Mouse (Mus musculus): ENCODE data around the gene 4930455H04Rik. TPM values are rescaled to one million over a fixed set of nuclear protein-coding genes. Genes with fewer than 3 reads are reported as not detected.

4930455H04Rik gene
- polyA plus RNA-seq, 1 experiment, result not detected

DNA sequence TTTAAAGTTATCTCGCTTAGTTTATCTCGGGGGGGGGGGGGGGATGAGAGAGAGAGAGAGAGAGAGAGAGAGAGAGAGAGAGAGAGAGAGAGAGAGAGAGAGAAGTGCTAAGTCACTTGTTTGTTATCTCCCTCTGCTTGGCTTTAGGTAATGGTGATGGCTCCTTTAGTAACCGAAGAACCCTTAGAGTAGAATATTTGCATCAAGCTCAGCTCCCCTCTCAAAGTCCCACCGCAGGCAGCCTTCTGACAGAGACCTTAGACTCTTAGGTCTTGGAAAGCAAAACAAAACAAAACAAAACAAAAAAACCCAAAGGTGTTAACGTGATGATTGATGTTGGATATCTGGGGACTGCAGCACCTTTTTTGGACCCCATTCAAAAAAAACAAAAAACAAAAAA lies 936 bp downstream of the 4930455H04Rik start:
- TF ChIP-seq POLR2A (IDR thresholded peaks at IDR 0.05; ENCODE audit: insufficient read depth, low read length) (no peak), EP300 (IDR thresholded peaks at IDR 0.05; ENCODE audit: insufficient read depth, low read depth, low read length) (no peak), CTCF (IDR thresholded peaks at IDR 0.05; ENCODE audit: low read depth, low read length) (no peak)
- Histone ChIP-seq H3K36me3 (ENCODE audit: control insufficient read depth, insufficient read depth, low read length, poor library complexity, severe bottlenecking) (no peaks in the 10 kb centered on the region), H3K4me1 (ENCODE audit: control insufficient read depth, insufficient read depth, low read length) (peaks cover 2% of the 10 kb centered on the region), H3K4me3 (ENCODE audit: low read depth, low read length) (no peak overlapping the region), H3K27ac (ENCODE audit: insufficient read depth, low read length) (no peak overlapping the region), H3K9me3 (replicated peaks; ENCODE audit: control insufficient read depth, insufficient read depth, low read length, poor library complexity, severe bottlenecking) (no peaks in the 10 kb centered on the region), H3K27me3 (ENCODE audit: control insufficient read depth, insufficient read depth, low read length, poor library complexity, severe bottlenecking) (no peaks in the 10 kb centered on the region), H3K9ac (ENCODE audit: low read depth, poor library complexity, severe bottlenecking) (no peak overlapping the region)

DNA sequence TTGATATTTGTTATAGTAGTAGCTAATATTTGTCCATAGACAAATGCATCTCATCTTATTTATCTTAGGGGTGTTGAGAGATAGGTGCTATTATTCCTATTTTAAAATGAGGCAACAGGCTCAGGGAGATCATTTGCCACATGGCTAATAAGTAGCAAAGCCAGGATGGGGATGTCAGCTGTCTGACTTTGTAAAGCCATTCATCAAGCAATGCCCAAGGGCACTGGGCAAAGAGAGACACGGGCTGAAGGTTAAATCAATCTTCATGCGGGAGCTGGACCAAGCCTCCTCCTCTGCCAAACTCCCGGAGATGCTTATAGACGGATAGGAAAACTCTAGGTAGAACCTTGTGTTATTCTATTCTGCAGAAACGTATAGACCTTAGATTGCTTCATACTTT lies 1.7 kb downstream of the 4930455H04Rik start:
- Histone ChIP-seq H3K36me3 (ENCODE audit: control insufficient read depth, insufficient read depth, low read length, poor library complexity, severe bottlenecking) (no peaks in the 10 kb centered on the region), H3K27ac (ENCODE audit: insufficient read depth, low read length) (no peak overlapping the region), H3K4me3 (ENCODE audit: low read depth, low read length) (no peak overlapping the region), H3K27me3 (ENCODE audit: control insufficient read depth, insufficient read depth, low read length, poor library complexity, severe bottlenecking) (no peaks in the 10 kb centered on the region), H3K4me1 (ENCODE audit: control insufficient read depth, insufficient read depth, low read length) (peaks cover 2% of the 10 kb centered on the region), H3K9me3 (replicated peaks; ENCODE audit: control insufficient read depth, insufficient read depth, low read length, poor library complexity, severe bottlenecking) (no peaks in the 10 kb centered on the region), H3K9ac (ENCODE audit: low read depth, poor library complexity, severe bottlenecking) (no peak overlapping the region)
- TF ChIP-seq EP300 (IDR thresholded peaks at IDR 0.05; ENCODE audit: insufficient read depth, low read depth, low read length) (no peak), POLR2A (IDR thresholded peaks at IDR 0.05; ENCODE audit: insufficient read depth, low read length) (no peak), CTCF (IDR thresholded peaks at IDR 0.05; ENCODE audit: low read depth, low read length) (no peak)

DNA sequence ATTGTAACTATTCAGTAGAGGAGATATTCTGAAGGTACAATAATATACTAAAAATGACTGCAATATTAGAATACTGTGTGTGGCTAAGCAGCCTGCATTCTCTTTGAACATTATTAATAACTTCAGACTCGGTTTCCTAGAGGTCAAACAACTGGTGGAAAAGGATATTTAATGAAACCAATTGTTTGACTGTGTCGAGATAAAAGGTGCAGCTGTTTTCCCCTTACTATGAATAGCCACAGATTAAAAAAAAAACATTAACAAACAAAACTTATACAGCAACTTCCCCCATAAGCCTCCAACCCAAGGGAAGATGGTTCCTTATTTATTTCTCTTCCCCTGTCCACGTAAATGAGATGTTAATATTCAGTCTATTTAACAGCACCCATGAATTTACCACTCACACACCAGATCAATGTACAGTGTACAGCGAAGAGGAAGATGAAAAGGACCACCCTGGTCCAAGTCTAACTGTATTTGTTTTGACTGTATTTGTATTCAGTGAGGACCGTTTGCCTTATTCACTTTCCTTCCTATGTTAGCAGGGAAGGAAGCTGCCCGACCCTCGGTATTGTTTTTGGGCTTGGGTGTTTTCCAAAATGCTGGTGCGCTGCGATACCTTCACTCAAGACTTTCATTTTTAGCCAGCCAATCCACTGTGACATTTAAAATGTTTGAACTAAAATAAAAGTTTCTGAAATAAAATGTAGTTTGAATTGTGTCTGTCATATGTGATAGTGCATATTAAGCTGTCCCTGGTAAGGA lies 13.9 kb downstream of the 4930455H04Rik start:
- Histone ChIP-seq H3K27me3 (ENCODE audit: control insufficient read depth, insufficient read depth, low read length, poor library complexity, severe bottlenecking) (no peaks in the 10 kb centered on the region), H3K36me3 (ENCODE audit: control insufficient read depth, insufficient read depth, low read length, poor library complexity, severe bottlenecking) (no peaks in the 10 kb centered on the region), H3K4me3 (ENCODE audit: low read depth, low read length) (no peak overlapping the region), H3K27ac (ENCODE audit: insufficient read depth, low read length) (no peak overlapping the region), H3K4me1 (ENCODE audit: control insufficient read depth, insufficient read depth, low read length) (no peaks in the 10 kb centered on the region), H3K9ac (ENCODE audit: low read depth, poor library complexity, severe bottlenecking) (no peak overlapping the region), H3K9me3 (replicated peaks; ENCODE audit: control insufficient read depth, insufficient read depth, low read length, poor library complexity, severe bottlenecking) (no peaks in the 10 kb centered on the region; the same call in 1 of the 2 replicates)
- TF ChIP-seq CTCF (IDR thresholded peaks at IDR 0.05; ENCODE audit: low read depth, low read length) (no peak), POLR2A (IDR thresholded peaks at IDR 0.05; ENCODE audit: insufficient read depth, low read length) (no peak), EP300 (IDR thresholded peaks at IDR 0.05; ENCODE audit: insufficient read depth, low read depth, low read length) (no peak)

DNA sequence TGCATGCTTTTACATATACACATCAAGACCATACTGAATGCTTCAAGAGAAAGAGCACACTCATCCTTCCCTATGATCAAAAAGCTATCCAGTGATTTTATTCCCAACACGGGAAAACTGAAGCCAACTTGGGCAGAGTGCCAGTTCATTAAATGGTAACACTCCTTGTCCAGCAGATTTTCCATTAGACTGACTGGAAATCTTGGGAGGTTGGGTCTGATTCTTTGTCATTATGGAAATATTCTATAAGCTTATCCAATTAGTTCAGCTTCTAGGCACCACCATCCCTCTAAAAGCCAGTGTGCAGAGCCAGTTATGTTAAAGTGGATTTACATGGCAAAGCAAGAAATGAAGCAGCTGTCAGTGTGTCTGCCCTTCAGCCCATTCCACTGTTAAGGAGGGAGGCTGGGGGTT lies 17.0 kb downstream of the 4930455H04Rik start:
- Histone ChIP-seq H3K9me3 (replicated peaks; ENCODE audit: control insufficient read depth, insufficient read depth, low read length, poor library complexity, severe bottlenecking) (no peaks in the 10 kb centered on the region), H3K9ac (ENCODE audit: low read depth, poor library complexity, severe bottlenecking) (no peak overlapping the region), H3K4me3 (ENCODE audit: low read depth, low read length) (no peak overlapping the region), H3K27me3 (ENCODE audit: control insufficient read depth, insufficient read depth, low read length, poor library complexity, severe bottlenecking) (no peaks in the 10 kb centered on the region), H3K27ac (ENCODE audit: insufficient read depth, low read length) (no peak overlapping the region), H3K4me1 (ENCODE audit: control insufficient read depth, insufficient read depth, low read length) (no peaks in the 10 kb centered on the region), H3K36me3 (ENCODE audit: control insufficient read depth, insufficient read depth, low read length, poor library complexity, severe bottlenecking) (no peaks in the 10 kb centered on the region)
- TF ChIP-seq POLR2A (IDR thresholded peaks at IDR 0.05; ENCODE audit: insufficient read depth, low read length) (no peak), EP300 (IDR thresholded peaks at IDR 0.05; ENCODE audit: insufficient read depth, low read depth, low read length) (no peak), CTCF (IDR thresholded peaks at IDR 0.05; ENCODE audit: low read depth, low read length) (no peak)

DNA sequence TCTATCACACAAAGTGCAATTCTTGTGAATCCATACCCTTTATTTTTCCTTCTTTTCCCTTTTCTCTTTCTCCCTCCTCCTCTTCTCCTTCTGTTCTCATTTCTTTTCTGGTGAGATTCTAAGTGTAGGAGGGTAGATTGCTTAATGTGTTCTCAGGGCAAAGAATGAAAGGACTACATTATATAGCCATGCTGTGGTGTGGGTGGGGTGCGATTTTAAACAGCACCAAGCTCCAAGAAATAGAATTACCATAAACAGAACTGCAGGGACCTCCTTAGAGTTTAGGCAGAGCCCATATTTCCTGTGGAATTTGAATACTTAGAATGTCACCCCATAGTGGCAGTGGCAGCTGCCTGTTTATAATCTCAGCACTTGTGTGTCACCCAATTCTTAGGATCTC lies 17.7 kb downstream of the 4930455H04Rik start:
- H3K27ac ChIP-seq (ENCODE audit: insufficient read depth, low read length), result no peak overlapping the region
- no peak overlapping the region for H3K4me3 ChIP-seq (ENCODE audit: low read depth, low read length)
- no peaks in the 10 kb centered on the region for H3K4me1 ChIP-seq (ENCODE audit: control insufficient read depth, insufficient read depth, low read length)
- H3K27me3 ChIP-seq (ENCODE audit: control insufficient read depth, insufficient read depth, low read length, poor library complexity, severe bottlenecking), result no peaks in the 10 kb centered on the region
- H3K9me3 ChIP-seq (replicated peaks; ENCODE audit: control insufficient read depth, insufficient read depth, low read length, poor library complexity, severe bottlenecking), result no peaks in the 10 kb centered on the region
- H3K9ac ChIP-seq (ENCODE audit: low read depth, poor library complexity, severe bottlenecking), result no peak overlapping the region
- H3K36me3 ChIP-seq (ENCODE audit: control insufficient read depth, insufficient read depth, low read length, poor library complexity, severe bottlenecking), result no peaks in the 10 kb centered on the region
- no peak for TF ChIP-seq EP300 (IDR thresholded peaks at IDR 0.05; ENCODE audit: insufficient read depth, low read depth, low read length)
- TF ChIP-seq POLR2A (IDR thresholded peaks at IDR 0.05; ENCODE audit: insufficient read depth, low read length), result no peak
- no peak for TF ChIP-seq CTCF (IDR thresholded peaks at IDR 0.05; ENCODE audit: low read depth, low read length)

DNA sequence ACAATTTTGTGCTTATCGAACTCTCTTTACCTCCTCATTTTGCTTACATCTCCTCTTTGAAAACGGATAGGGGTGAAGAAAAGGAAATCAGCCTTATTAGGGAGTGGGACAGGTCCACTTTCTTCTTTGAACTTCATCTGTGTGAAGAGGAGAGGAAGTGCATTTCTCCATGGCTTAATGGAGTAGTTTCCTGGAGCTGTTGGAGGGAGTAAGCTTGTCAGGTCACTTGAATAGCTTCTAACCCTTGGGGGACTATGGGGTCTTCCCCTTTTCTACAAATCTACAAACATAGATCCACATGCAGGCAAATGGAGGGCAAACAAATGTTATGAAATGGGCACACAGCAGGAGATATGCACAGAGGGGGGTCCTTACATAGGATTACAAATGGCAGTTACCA lies 18.4 kb downstream of the 4930455H04Rik start:
- H3K4me1 ChIP-seq (ENCODE audit: control insufficient read depth, insufficient read depth, low read length), result no peaks in the 10 kb centered on the region
- no peaks in the 10 kb centered on the region for H3K9me3 ChIP-seq (replicated peaks; ENCODE audit: control insufficient read depth, insufficient read depth, low read length, poor library complexity, severe bottlenecking)
- no peak overlapping the region for H3K9ac ChIP-seq (ENCODE audit: low read depth, poor library complexity, severe bottlenecking)
- H3K27me3 ChIP-seq (ENCODE audit: control insufficient read depth, insufficient read depth, low read length, poor library complexity, severe bottlenecking), result no peaks in the 10 kb centered on the region
- TF ChIP-seq EP300 (IDR thresholded peaks at IDR 0.05; ENCODE audit: insufficient read depth, low read depth, low read length) (no peak), CTCF (IDR thresholded peaks at IDR 0.05; ENCODE audit: low read depth, low read length) (no peak), POLR2A (IDR thresholded peaks at IDR 0.05; ENCODE audit: insufficient read depth, low read length) (no peak)
- H3K27ac ChIP-seq (ENCODE audit: insufficient read depth, low read length), result no peak overlapping the region
- H3K36me3 ChIP-seq (ENCODE audit: control insufficient read depth, insufficient read depth, low read length, poor library complexity, severe bottlenecking), result no peaks in the 10 kb centered on the region
- no peak overlapping the region for H3K4me3 ChIP-seq (ENCODE audit: low read depth, low read length)
